Mouse (Mus musculus): ENCODE measurements around the gene Coro6. TPM values are rescaled to one million over a fixed set of nuclear protein-coding genes. Genes with fewer than 3 reads are reported as not detected.

Coro6 gene
- polyA plus RNA-seq, 1 experiment from 2014 or later: 35.3 TPM

GRCm38 (mm10) chr11:77514832-77515636, 52.8 kb downstream of the Coro6 start, which contains the start of gene Abhd15:
Gene Abhd15 (plus strand): TSS chr11:77515121.
- ATAC-seq (replicated peaks; ENCODE audit: insufficient number of reproducible peaks, low FRiP score, low TSS enrichment): peak; percentile 65
- H3K4me3 ChIP-seq (ENCODE audit: low read depth, low read length): peak within 1 kb of the TSS; percentile 73
- WGBS (ENCODE audit: insufficient replicate concordance): under 1% methylated on average over 69 of the region's 72 CpGs
- H3K36me3 ChIP-seq (ENCODE audit: control insufficient read depth, insufficient read depth, low read length): no peaks in the 10 kb centered on the region
- H3K9ac ChIP-seq (ENCODE audit: low read depth, low read length): peak within 1 kb of the TSS; percentile 72
- peaks cover 21% of the 10 kb centered on the region for H3K27me3 ChIP-seq (ENCODE audit: control insufficient read depth, insufficient read depth, low read length)
- H3K9me3 ChIP-seq (replicated peaks; ENCODE audit: control insufficient read depth, low read length): no peaks in the 10 kb centered on the region
- H3K27ac ChIP-seq (ENCODE audit: low read depth, low read length): peak within 1 kb of the TSS; percentile 59
- H3K4me2 ChIP-seq: peak within 1 kb of the TSS; percentile 98
- peaks cover 30% of the 10 kb centered on the region for H3K4me1 ChIP-seq (ENCODE audit: control insufficient read depth, insufficient read depth, low read length)

- Histone ChIP-seq H3K27ac (ENCODE audit: low read depth, low read length) (peak within 1 kb of the TSS; percentile 59), H3K4me2 (peak within 1 kb of the TSS; percentile 98), H3K9me3 (replicated peaks; ENCODE audit: control insufficient read depth, low read length) (no peaks in the 10 kb centered on the region), H3K4me1 (ENCODE audit: control insufficient read depth, insufficient read depth, low read length) (peaks cover 30% of the 10 kb centered on the region), H3K27me3 (ENCODE audit: control insufficient read depth, insufficient read depth, low read length) (peaks cover 21% of the 10 kb centered on the region), H3K4me3 (ENCODE audit: low read depth, low read length) (peak within 1 kb of the TSS; percentile 73), H3K9ac (ENCODE audit: low read depth, low read length) (peak within 1 kb of the TSS; percentile 72), H3K36me3 (ENCODE audit: control insufficient read depth, insufficient read depth, low read length) (no peaks in the 10 kb centered on the region)
- ATAC-seq (replicated peaks; ENCODE audit: insufficient number of reproducible peaks, low FRiP score, low TSS enrichment): no peak
- WGBS (ENCODE audit: insufficient replicate concordance): 8% methylated on average over 39 of the region's 39 CpGs
These were observed 53.7 kb downstream of the Coro6 start, which contains the start of gene Trp53i13 for GRCm38 (mm10) chr11:77515637-77516552. Gene Trp53i13 (minus strand): TSS chr11:77515980.

- no peak overlapping the region for H3K4me3 ChIP-seq (ENCODE audit: low read depth, low read length)
These were observed 54.6 kb downstream of the Coro6 start for GRCm38 (mm10) chr11:77516553-77517425.

GRCm38 (mm10) chr11:77518051-77518798, 56.0 kb downstream of the Coro6 start:
- no peak overlapping the region for H3K4me3 ChIP-seq (ENCODE audit: low read depth, low read length)
- 76% methylated on average over 27 of the region's 27 CpGs for WGBS (ENCODE audit: insufficient replicate concordance)
- H3K27me3 ChIP-seq (ENCODE audit: control insufficient read depth, insufficient read depth, low read length): peaks cover 21% of the 10 kb centered on the region
- no peak overlapping the region for H3K9ac ChIP-seq (ENCODE audit: low read depth, low read length)
- ATAC-seq (replicated peaks; ENCODE audit: insufficient number of reproducible peaks, low FRiP score, low TSS enrichment): no peak
- H3K27ac ChIP-seq (ENCODE audit: low read depth, low read length): no peak overlapping the region
- peaks cover 25% of the 10 kb centered on the region for H3K4me1 ChIP-seq (ENCODE audit: control insufficient read depth, insufficient read depth, low read length)
- H3K4me2 ChIP-seq: no peak overlapping the region
- no peaks in the 10 kb centered on the region for H3K9me3 ChIP-seq (replicated peaks; ENCODE audit: control insufficient read depth, low read length)
- H3K36me3 ChIP-seq (ENCODE audit: control insufficient read depth, insufficient read depth, low read length): no peaks in the 10 kb centered on the region

More at GRCm38 (mm10) chr11:77516553-77517425, 54.6 kb downstream of the Coro6 start:
- no peak overlapping the region for H3K27ac ChIP-seq (ENCODE audit: low read depth, low read length)
- 72% methylated on average over 5 of the region's 5 CpGs for WGBS (ENCODE audit: insufficient replicate concordance)
- peaks cover 30% of the 10 kb centered on the region for H3K4me1 ChIP-seq (ENCODE audit: control insufficient read depth, insufficient read depth, low read length)
- H3K9me3 ChIP-seq (replicated peaks; ENCODE audit: control insufficient read depth, low read length): no peaks in the 10 kb centered on the region
- H3K27me3 ChIP-seq (ENCODE audit: control insufficient read depth, insufficient read depth, low read length): peaks cover 21% of the 10 kb centered on the region
- no peaks in the 10 kb centered on the region for H3K36me3 ChIP-seq (ENCODE audit: control insufficient read depth, insufficient read depth, low read length)
- no peak overlapping the region for H3K4me2 ChIP-seq
- H3K9ac ChIP-seq (ENCODE audit: low read depth, low read length): no peak overlapping the region
- ATAC-seq (replicated peaks; ENCODE audit: insufficient number of reproducible peaks, low FRiP score, low TSS enrichment): no peak

- H3K27me3 ChIP-seq (ENCODE audit: control insufficient read depth, insufficient read depth, low read length): peaks cover 21% of the 10 kb centered on the region
- H3K36me3 ChIP-seq (ENCODE audit: control insufficient read depth, insufficient read depth, low read length): no peaks in the 10 kb centered on the region
- H3K4me3 ChIP-seq (ENCODE audit: low read depth, low read length): no peak within 1 kb of the TSS
- no peak within 1 kb of the TSS for H3K4me2 ChIP-seq
- H3K9ac ChIP-seq (ENCODE audit: low read depth, low read length): no peak within 1 kb of the TSS
- H3K27ac ChIP-seq (ENCODE audit: low read depth, low read length): no peak within 1 kb of the TSS
- 56% methylated on average over 5 of the region's 5 CpGs for whole genome bisulfite sequencing (ENCODE audit: insufficient replicate concordance)
- H3K4me1 ChIP-seq (ENCODE audit: control insufficient read depth, insufficient read depth, low read length): peaks cover 20% of the 10 kb centered on the region
- no peak for ATAC-seq (replicated peaks; ENCODE audit: insufficient number of reproducible peaks, low FRiP score, low TSS enrichment)
- no peaks in the 10 kb centered on the region for H3K9me3 ChIP-seq (replicated peaks; ENCODE audit: control insufficient read depth, low read length)
These were observed 56.8 kb downstream of the Coro6 start, which contains the start of gene Gm10392 for GRCm38 (mm10) chr11:77519043-77519442. Gene Gm10392 (minus strand): TSS chr11:77519198.

Other genes starting within 250 kb of the Coro6 start
- gene Ssh2, start 246.1 kb upstream of the Coro6 start, polyA plus RNA-seq (2014; fragmentation: Nextera tagmentation; extraction: Ambion mirVana): 22.8 and 25.7 TPM in 2 replicates
- gene Ankrd13b, start 27.3 kb downstream of the Coro6 start, polyA plus RNA-seq (2014; fragmentation: Nextera tagmentation; extraction: Ambion mirVana): 3.0 and 3.4 TPM in 2 replicates
- gene Git1, start 31.2 kb downstream of the Coro6 start, polyA plus RNA-seq (2014; fragmentation: Nextera tagmentation; extraction: Ambion mirVana): 13.3 and 15.1 TPM in 2 replicates
- gene Abhd15, start 52.7 kb downstream of the Coro6 start, polyA plus RNA-seq (2014; fragmentation: Nextera tagmentation; extraction: Ambion mirVana): 0.82 and 1.5 TPM in 2 replicates
- gene Trp53i13, start 53.6 kb downstream of the Coro6 start, polyA plus RNA-seq (2014; fragmentation: Nextera tagmentation; extraction: Ambion mirVana): 23.0 and 24.8 TPM in 2 replicates
- 0.13 TPM in 1 of 2 replicates, not detected in the other for gene Gm10392, start 56.8 kb downstream of the Coro6 start, polyA plus RNA-seq (2014; fragmentation: Nextera tagmentation; extraction: Ambion mirVana)
- gene Taok1, start 145.4 kb downstream of the Coro6 start, polyA plus RNA-seq (2014; fragmentation: Nextera tagmentation; extraction: Ambion mirVana): 14.2 and 17.8 TPM in 2 replicates
- 3.8 and 11.3 TPM in 2 replicates for gene Nufip2, start 223.7 kb downstream of the Coro6 start, polyA plus RNA-seq (2014; fragmentation: Nextera tagmentation; extraction: Ambion mirVana)

All from heart, embryonic 11.5 days (tissue).